Mouse (Mus musculus) urinary bladder, postnatal 14 days (tissue): ENCODE measurements around the gene Fbxo42.
"Not testable (repeated sequence)": the region's sequence is repeated elsewhere in the genome, so short reads cannot be mapped to it uniquely, and the experiment has no call there.

Source experiments
- DNase-seq: peaks from one replicate; pipeline ENCODE4 v3.0.0; 2021; ENCODE audit warnings: low spot score

Fbxo42 gene

GRCm38 (mm10) chr4:141136126-141136525 lies 11.6 kb upstream of the Fbxo42 start:
- no peak for DNase-seq

- not testable (repeated sequence) for DNase-seq
Observed at GRCm38 (mm10) chr4:141137740-141138139, 10.0 kb upstream of the Fbxo42 start.

GRCm38 (mm10) chr4:141138425-141139115 lies 9.1 kb upstream of the Fbxo42 start:
- peak; percentile 29 for DNase-seq

GRCm38 (mm10) chr4:141139116-141139970 lies 8.4 kb upstream of the Fbxo42 start, which contains the start of gene Szrd1:
TSS of gene Szrd1 (minus strand) at chr4:141139775.
- DNase-seq, result peak; percentile 99

- DNase-seq, result not testable (repeated sequence)
Observed at GRCm38 (mm10) chr4:141140354-141140753, 7.4 kb upstream of the Fbxo42 start.

- no peak for DNase-seq
Observed at GRCm38 (mm10) chr4:141140967-141141366, 6.7 kb upstream of the Fbxo42 start.

GRCm38 (mm10) chr4:141142285-141142811 lies 5.4 kb upstream of the Fbxo42 start:
- peak; percentile 77 for DNase-seq

- not testable (repeated sequence) for DNase-seq
Observed at GRCm38 (mm10) chr4:141145124-141145523, 2.6 kb upstream of the Fbxo42 start.

- DNase-seq, result no peak
Observed at GRCm38 (mm10) chr4:141146491-141147033, 1.2 kb upstream of the Fbxo42 start.

- DNase-seq, result peak; percentile 32
Observed at GRCm38 (mm10) chr4:141148009-141148801, 492 bp downstream of the Fbxo42 start.

GRCm38 (mm10) chr4:141149116-141149515 lies 1.4 kb downstream of the Fbxo42 start:
- DNase-seq, result no peak

- no peak for DNase-seq
Observed at GRCm38 (mm10) chr4:141157485-141157884, 9.8 kb downstream of the Fbxo42 start.

- no peak for DNase-seq
Observed at GRCm38 (mm10) chr4:141158609-141159008, 10.9 kb downstream of the Fbxo42 start.

- no peak for DNase-seq
Observed at GRCm38 (mm10) chr4:141159093-141159492, 11.4 kb downstream of the Fbxo42 start.

GRCm38 (mm10) chr4:141159666-141160065 lies 12.0 kb downstream of the Fbxo42 start:
- no peak for DNase-seq

- no peak for DNase-seq
Observed at GRCm38 (mm10) chr4:141160193-141160592, 12.5 kb downstream of the Fbxo42 start.

- DNase-seq, result no peak
Observed at GRCm38 (mm10) chr4:141161699-141162208, 14.0 kb downstream of the Fbxo42 start.

- no peak for DNase-seq
Observed at GRCm38 (mm10) chr4:141163729-141164128, 16.0 kb downstream of the Fbxo42 start.

GRCm38 (mm10) chr4:141165744-141166292 lies 18.1 kb downstream of the Fbxo42 start:
- DNase-seq, result no peak

- DNase-seq, result no peak
Observed at GRCm38 (mm10) chr4:141167156-141167555, 19.4 kb downstream of the Fbxo42 start.

GRCm38 (mm10) chr4:141172121-141172520 lies 24.4 kb downstream of the Fbxo42 start:
- no peak for DNase-seq
